Mouse (Mus musculus) lung, postnatal 14 days (tissue): ENCODE data around the gene Aff4.
A peak's percentile ranks its signal among the peaks of the same experiment; 100 is the strongest.

Experiments
- DNase-seq: peaks from one replicate; pipeline ENCODE4 v3.0.0; 2021

Aff4 gene

GRCm38 (mm10) chr11:53466231-53466971 lies 115.8 kb downstream of the Aff4 start:
- DNase-seq = peak; percentile 85

- no peak for DNase-seq
These were observed 118.8 kb downstream of the Aff4 start for GRCm38 (mm10) chr11:53469294-53469967.

GRCm38 (mm10) chr11:53469968-53470695 lies 119.5 kb downstream of the Aff4 start, which contains the start of gene Gm9837:
Gene Gm9837, minus strand, starts transcription at chr11:53470479.
- DNase-seq = peak; percentile 95
